Mouse (Mus musculus) embryonic facial prominence, embryonic 12.5 days (tissue): ENCODE data around the gene Rbm7. TPM values are rescaled to one million over a fixed set of nuclear protein-coding genes. Genes with fewer than 3 reads are reported as not detected.

Source experiments
- ATAC-seq: fragments of 200-750 bp; cut with Nextera tagmentation; 2 replicates; pipeline ENCODE4 v1.8.0; 2017; ENCODE audit not compliant: insufficient number of reproducible peaks, insufficient read depth, low FRiP score, low TSS enrichment
- H3K27ac ChIP-seq: fragments of 300-500 bp; sonication (generic); 2 replicates; pipeline ENCODE4 v1.5.1; 2016; ENCODE audit warnings: mild to moderate bottlenecking
- H3K27me3 ChIP-seq: fragments of 300-500 bp; sonication (generic); 2 replicates; pipeline ENCODE4 v1.6.1; 2016; ENCODE audit warnings: mild to moderate bottlenecking, moderate library complexity
- H3K36me3 ChIP-seq: fragments of 300-500 bp; sonication (generic); 2 replicates; pipeline ENCODE4 v1.6.1; 2016; ENCODE audit warnings: mild to moderate bottlenecking
- H3K4me1 ChIP-seq: fragments of 300-500 bp; sonication (generic); 2 replicates; pipeline ENCODE4 v1.6.1; 2016
- H3K4me2 ChIP-seq: fragments of 300-500 bp; sonication (generic); replicated peaks from 2 replicates; pipeline ENCODE4 v1.6.1; 2016; ENCODE audit warnings: mild to moderate bottlenecking, moderate library complexity
- H3K4me3 ChIP-seq: fragments of 300-500 bp; sonication (generic); 2 replicates; pipeline ENCODE4 v1.5.1; 2016; ENCODE audit warnings: mild to moderate bottlenecking
- H3K9ac ChIP-seq: fragments of 300-500 bp; sonication (generic); 2 replicates; pipeline ENCODE4 v1.6.1; 2016; ENCODE audit warnings: mild to moderate bottlenecking, moderate library complexity
- H3K9me3 ChIP-seq: fragments of 300-500 bp; sonication (generic); 2 replicates; pipeline ENCODE4 v1.6.1; 2016; ENCODE audit warnings: mild to moderate bottlenecking, moderate library complexity
- whole genome bisulfite sequencing: fragments of 180-500 bp; shearing (Covaris S2); methylation state at CpG from one replicate; pipeline ENCODE4 v1.1.7; 2016; 5-methylcytosine and 5-hydroxymethylcytosine counted together
- polyA plus RNA-seq: library from polyadenylated mRNA; unstranded; fragments of >200 nt; fragmentation: Nextera tagmentation; extraction: Ambion mirVana; gene quantifications from 2 replicates; pipeline ENCODE4 v1.2.1, GENCODE M21; 2016

The Rbm7 gene
- polyA plus RNA-seq, 1 experiment from 2014 or later = 123 TPM

- WGBS = 60% methylated on average over 11 of the region's 11 CpGs
- no peak for ATAC-seq
- no peak overlapping the region for H3K4me2 ChIP-seq
Observed at GRCm38 (mm10) chr9:48516615-48517371, 21.7 kb upstream of the Rbm7 start.

GRCm38 (mm10) chr9:48515332-48515731, 20.2 kb upstream of the Rbm7 start:
- H3K4me3 ChIP-seq = no peak overlapping the region
- H3K27me3 ChIP-seq = no peaks in the 10 kb centered on the region
- no peak overlapping the region for H3K27ac ChIP-seq
- peaks cover 4% of the 10 kb centered on the region; the same call in 1 of the 2 replicates for H3K4me1 ChIP-seq
- H3K9ac ChIP-seq = no peak overlapping the region
- H3K36me3 ChIP-seq = no peaks in the 10 kb centered on the region
- H3K4me2 ChIP-seq = no peak overlapping the region
- 55% methylated on average over 1 of the region's 1 CpGs for WGBS
- H3K9me3 ChIP-seq = no peaks in the 10 kb centered on the region
- no peak for ATAC-seq

More at GRCm38 (mm10) chr9:48516615-48517371, 21.7 kb upstream of the Rbm7 start:
- H3K9me3 ChIP-seq = no peaks in the 10 kb centered on the region
- peaks cover 4% of the 10 kb centered on the region; the same call in 1 of the 2 replicates for H3K4me1 ChIP-seq
- H3K27me3 ChIP-seq = no peaks in the 10 kb centered on the region
- no peak overlapping the region for H3K4me3 ChIP-seq
- H3K27ac ChIP-seq = no peak overlapping the region
- H3K9ac ChIP-seq = no peak overlapping the region
- H3K36me3 ChIP-seq = no peaks in the 10 kb centered on the region

GRCm38 (mm10) chr9:48510134-48510533, 15.0 kb upstream of the Rbm7 start:
- Histone ChIP-seq H3K9ac (no peak overlapping the region), H3K27me3 (no peaks in the 10 kb centered on the region), H3K4me3 (no peak overlapping the region), H3K27ac (no peak overlapping the region), H3K9me3 (no peaks in the 10 kb centered on the region), H3K4me2 (no peak overlapping the region), H3K4me1 (0 out of 2 replicates have a peak, but pooled peaks cover under 1% of the 10 kb centered on the region), H3K36me3 (no peaks in the 10 kb centered on the region)
- WGBS = 86% methylated on average over 5 of the region's 5 CpGs
- no peak for ATAC-seq

GRCm38 (mm10) chr9:48504741-48505365, 9.8 kb upstream of the Rbm7 start:
- no peaks in the 10 kb centered on the region for H3K9me3 ChIP-seq
- H3K4me3 ChIP-seq = no peak overlapping the region
- H3K4me2 ChIP-seq = no peak overlapping the region
- H3K36me3 ChIP-seq = no peaks in the 10 kb centered on the region
- H3K27me3 ChIP-seq = no peaks in the 10 kb centered on the region
- no peak overlapping the region for H3K27ac ChIP-seq
- H3K4me1 ChIP-seq = no peaks in the 10 kb centered on the region
- no peak for ATAC-seq
- no peak overlapping the region for H3K9ac ChIP-seq
- 71% methylated on average over 8 of the region's 8 CpGs for WGBS

- Histone ChIP-seq H3K36me3 (no peaks in the 10 kb centered on the region), H3K4me3 (no peak overlapping the region), H3K9me3 (no peaks in the 10 kb centered on the region), H3K27me3 (no peaks in the 10 kb centered on the region), H3K27ac (no peak overlapping the region), H3K4me1 (no peaks in the 10 kb centered on the region), H3K9ac (no peak overlapping the region), H3K4me2 (no peak overlapping the region)
- no peak for ATAC-seq
- 46% methylated on average over 2 of the region's 2 CpGs for WGBS
Observed at GRCm38 (mm10) chr9:48503001-48503400, 7.9 kb upstream of the Rbm7 start.

GRCm38 (mm10) chr9:48501192-48501591, 6.1 kb upstream of the Rbm7 start:
- H3K9ac ChIP-seq = no peak overlapping the region
- no peaks in the 10 kb centered on the region for H3K27me3 ChIP-seq
- no peak overlapping the region for H3K4me2 ChIP-seq
- no peaks in the 10 kb centered on the region for H3K36me3 ChIP-seq
- H3K4me3 ChIP-seq = no peak overlapping the region
- peaks cover under 1% of the 10 kb centered on the region; the same call in 1 of the 2 replicates for H3K4me1 ChIP-seq
- no peak for ATAC-seq
- H3K27ac ChIP-seq = no peak overlapping the region
- H3K9me3 ChIP-seq = no peaks in the 10 kb centered on the region
- WGBS = 79% methylated on average over 7 of the region's 7 CpGs

- Histone ChIP-seq H3K36me3 (peaks cover 23% of the 10 kb centered on the region), H3K27me3 (no peaks in the 10 kb centered on the region), H3K9ac (peak overlapping the region; percentile 87), H3K27ac (peak overlapping the region; percentile 86), H3K4me1 (peaks cover 10% of the 10 kb centered on the region), H3K4me3 (peak overlapping the region; percentile 87), H3K4me2 (peak overlapping the region; percentile 66), H3K9me3 (no peaks in the 10 kb centered on the region)
- ATAC-seq = no peak
- 3% methylated on average over 34 of the region's 34 CpGs for WGBS
Observed at GRCm38 (mm10) chr9:48495548-48495932, 441 bp upstream of the Rbm7 start.

GRCm38 (mm10) chr9:48481214-48482134, 13.6 kb downstream of the Rbm7 start:
- no peak for ATAC-seq
- 30% methylated on average over 20 of the region's 20 CpGs for WGBS
- no peaks in the 10 kb centered on the region for H3K27me3 ChIP-seq

GRCm38 (mm10) chr9:48480411-48481213, 14.5 kb downstream of the Rbm7 start, which contains the start of gene Rexo2:
Gene Rexo2 (minus strand): TSS chr9:48480623.
- WGBS = 1% methylated on average over 48 of the region's 49 CpGs

More at GRCm38 (mm10) chr9:48481214-48482134, 13.6 kb downstream of the Rbm7 start:
- H3K36me3 ChIP-seq = peaks cover 5% of the 10 kb centered on the region
- peaks cover 6% of the 10 kb centered on the region; the same call in 1 of the 2 replicates for H3K4me1 ChIP-seq
- no peak overlapping the region for H3K27ac ChIP-seq
- H3K4me2 ChIP-seq = peak overlapping the region; percentile 84
- H3K9me3 ChIP-seq = no peaks in the 10 kb centered on the region
- H3K9ac ChIP-seq = peak overlapping the region; percentile 29; the same call in 1 of the 2 replicates
- H3K4me3 ChIP-seq = peak overlapping the region; percentile 91

GRCm38 (mm10) chr9:48479838-48480410, 15.2 kb downstream of the Rbm7 start:
- Histone ChIP-seq H3K36me3 (peaks cover 9% of the 10 kb centered on the region; the same call in 1 of the 2 replicates), H3K9ac (peak overlapping the region; percentile 79), H3K4me3 (peak overlapping the region; percentile 91), H3K27me3 (no peaks in the 10 kb centered on the region), H3K4me2 (peak overlapping the region; percentile 84), H3K4me1 (peaks cover 6% of the 10 kb centered on the region; the same call in 1 of the 2 replicates), H3K9me3 (no peaks in the 10 kb centered on the region), H3K27ac (0 out of 2 replicates have a peak overlapping the region, but pooled peaks have one; percentile 11)
- 6% methylated on average over 25 of the region's 25 CpGs for WGBS
- peak; percentile 63 for ATAC-seq

More at GRCm38 (mm10) chr9:48480411-48481213, 14.5 kb downstream of the Rbm7 start, which contains the start of gene Rexo2:
- peak; percentile 95 for ATAC-seq
- Histone ChIP-seq H3K36me3 (peaks cover 2% of the 10 kb centered on the region), H3K4me3 (peak within 1 kb of the TSS; percentile 91), H3K4me1 (peaks cover 6% of the 10 kb centered on the region; the same call in 1 of the 2 replicates), H3K9me3 (no peaks in the 10 kb centered on the region), H3K9ac (peak within 1 kb of the TSS; percentile 79), H3K27ac (0 out of 2 replicates have a peak within 1 kb of the TSS, but pooled peaks have one; percentile 11), H3K27me3 (no peaks in the 10 kb centered on the region), H3K4me2 (peak within 1 kb of the TSS; percentile 84)
